Mouse (Mus musculus) thymus, postnatal 0 days (tissue): ENCODE results near the gene Pidd1. TPM values are rescaled to one million over a fixed set of nuclear protein-coding genes. Genes with fewer than 3 reads are reported as not detected.
A peak's percentile ranks its signal among the peaks of the same experiment; 100 is the strongest.

Source experiments
- DNase-seq: peaks from one replicate; pipeline ENCODE4 v3.0.0-alpha.2; 2015; ENCODE audit warnings: low spot score
- polyA plus RNA-seq: library from polyadenylated mRNA; unstranded; fragments of >200 nt; fragmentation: Nextera tagmentation; extraction: Ambion mirVana; gene quantifications from 2 replicates; pipeline ENCODE4 v1.2.1, GENCODE M21; 2015

Pidd1 gene
- polyA plus RNA-seq, 1 experiment from 2014 or later: 13.2 TPM

DNA sequence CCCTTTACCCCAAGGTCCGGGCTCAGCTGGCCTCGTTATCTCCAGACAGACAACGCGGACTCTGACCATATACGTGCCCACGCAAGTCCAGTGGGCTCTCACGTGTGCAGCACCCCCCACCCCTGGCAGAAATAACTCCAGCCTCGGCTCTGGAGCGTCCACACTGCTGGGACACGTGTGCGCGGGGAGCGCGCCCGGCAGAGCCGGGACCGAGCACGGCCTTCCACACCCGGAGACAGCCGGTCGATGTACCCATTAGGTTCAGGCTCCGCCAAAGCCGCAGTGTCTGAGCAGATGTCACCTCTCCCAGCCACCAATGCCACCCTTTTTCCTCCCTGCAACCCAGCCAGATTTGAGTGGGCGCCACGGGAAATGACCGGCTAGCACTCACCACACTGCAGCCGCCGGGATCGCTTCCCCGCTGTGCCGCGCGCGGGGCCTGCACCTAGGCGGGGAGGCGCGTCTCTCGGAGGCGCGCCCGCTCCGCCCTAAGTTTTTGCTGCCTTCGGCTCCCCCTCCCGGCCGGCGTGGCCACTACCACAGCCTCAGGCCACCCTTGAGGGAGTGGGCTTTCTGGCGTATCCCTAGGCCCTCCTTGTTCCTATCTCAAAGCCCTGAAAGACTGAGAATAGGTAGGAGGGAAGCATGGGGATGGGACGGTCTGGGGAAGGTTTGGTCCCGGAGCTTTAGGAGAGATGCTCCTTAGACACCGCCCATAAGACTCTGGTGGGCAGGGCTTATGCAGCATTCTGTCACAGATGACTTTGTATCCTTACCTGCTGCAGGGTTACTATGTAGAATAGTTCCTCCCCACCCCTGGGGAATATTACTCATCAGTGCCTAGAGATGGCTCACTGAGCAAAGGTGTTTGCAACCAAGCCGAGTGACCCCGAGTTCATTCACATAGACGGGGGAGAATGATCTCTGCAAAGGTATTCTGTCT is 6.4 kb downstream of the Pidd1 start, which contains the start of gene Slc25a22:
TSS of gene Slc25a22 (minus strand) at position 715 of the 943 bp plus-strand sequence.
- peak; percentile 85 for DNase-seq

DNA sequence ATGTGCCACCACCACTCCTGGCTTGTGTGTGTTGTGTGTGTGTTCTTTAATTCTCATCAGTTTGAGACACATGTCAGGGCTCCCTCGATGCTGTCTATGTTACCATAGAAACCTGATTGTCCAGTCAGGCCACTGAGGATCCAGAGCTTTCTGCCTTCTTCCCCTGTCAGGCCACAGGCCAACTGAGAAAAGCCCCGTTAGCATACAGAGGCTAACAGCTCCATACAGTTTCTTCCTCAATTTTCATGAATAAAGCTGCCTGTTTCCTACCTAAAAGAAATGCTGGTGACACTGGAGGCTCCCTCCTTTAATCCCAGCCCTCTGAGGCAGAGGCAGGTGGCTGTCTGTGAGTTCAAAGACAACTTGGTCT is 7.3 kb downstream of the Pidd1 start:
- no peak for DNase-seq

DNA sequence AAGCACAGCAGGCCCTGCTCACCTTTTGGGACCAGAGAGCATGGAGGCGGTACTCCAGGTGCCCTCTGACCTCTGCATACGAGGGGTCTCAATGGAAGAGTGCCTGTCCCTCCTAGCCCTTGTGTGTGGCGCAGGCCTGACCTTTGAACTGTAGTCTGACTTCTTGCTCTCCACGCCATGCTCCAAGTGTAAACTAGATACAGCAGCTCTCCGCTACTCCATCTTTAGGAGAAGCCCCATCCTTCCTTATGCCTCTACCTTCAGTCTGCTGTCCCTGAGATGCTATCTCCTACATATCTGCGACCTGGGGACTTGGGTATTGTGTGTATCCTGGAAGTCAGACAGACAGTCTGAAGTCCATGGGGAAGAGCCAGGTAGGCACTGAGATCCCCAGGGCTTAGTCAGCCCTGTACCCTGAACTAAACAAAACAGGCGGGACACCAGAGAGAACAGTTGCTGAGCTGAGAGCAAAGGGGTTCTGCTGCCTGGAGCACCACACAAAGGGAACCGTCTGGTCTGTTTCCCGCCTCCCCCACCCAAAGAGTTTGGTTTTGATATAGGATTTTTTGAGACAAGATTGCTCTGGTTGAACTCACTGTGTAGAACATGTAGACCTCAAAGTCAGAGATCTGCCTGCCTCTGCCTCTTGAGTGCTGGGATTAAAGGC is 7.8 kb downstream of the Pidd1 start:
- no peak for DNase-seq

DNA sequence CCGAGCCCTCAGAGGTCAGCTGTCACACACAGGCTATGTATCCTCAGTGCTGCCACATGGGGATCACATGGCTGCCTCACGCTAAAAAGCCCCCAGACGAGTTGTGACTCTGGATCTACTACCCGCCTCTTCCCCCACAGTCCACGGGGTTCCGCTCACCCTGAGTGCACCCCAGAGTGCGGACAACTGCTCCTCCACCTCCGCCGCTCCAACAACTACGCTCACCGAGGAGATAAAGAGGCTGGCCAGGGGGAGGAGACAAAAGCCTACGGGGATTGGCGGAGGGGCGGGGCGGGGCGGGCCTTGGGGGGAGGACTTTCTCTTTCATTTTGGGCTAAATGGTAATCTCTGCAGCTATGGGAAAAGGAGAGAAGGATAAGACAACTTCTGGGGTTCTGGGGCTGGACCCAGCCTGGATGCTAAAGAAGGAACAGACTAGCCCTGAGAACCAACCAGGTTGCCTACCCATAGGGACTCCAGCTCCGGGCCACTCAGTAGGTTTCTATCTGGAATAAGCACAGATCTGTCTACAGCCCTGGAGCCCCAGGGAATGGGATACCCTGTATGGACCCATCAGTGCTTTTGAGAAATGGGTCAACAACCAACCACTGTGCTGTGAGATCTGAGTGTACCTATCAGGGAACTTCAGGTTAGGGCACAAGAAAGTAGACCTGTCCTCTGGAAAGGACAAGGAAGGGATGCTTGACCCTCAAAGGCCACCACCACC is 8.5 kb downstream of the Pidd1 start:
- DNase-seq: peak; percentile 67

DNA sequence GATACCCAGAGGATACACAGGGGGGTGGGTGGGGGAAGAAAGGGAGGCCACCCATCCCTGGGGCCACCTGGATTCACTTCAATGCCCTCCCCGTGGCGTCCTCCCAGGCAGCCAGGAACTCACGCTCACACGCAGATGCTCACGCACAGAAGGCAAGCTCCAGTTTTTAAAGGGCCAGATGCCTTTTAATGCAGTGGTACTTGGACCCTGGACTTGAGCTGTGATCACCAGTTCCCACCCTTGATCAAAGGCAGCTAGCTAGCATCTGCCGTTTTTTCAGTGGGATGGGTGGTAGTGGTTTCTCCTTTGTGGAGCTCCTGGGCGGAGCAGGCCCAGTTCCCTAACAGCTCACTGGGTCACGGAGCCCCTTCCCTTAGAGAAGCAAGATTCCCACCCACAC is 9.4 kb downstream of the Pidd1 start:
- peak; percentile 59 for DNase-seq

GRCm38 (mm10) chr7:141433517-141434400 is 10.1 kb downstream of the Pidd1 start:
- no peak for DNase-seq

GRCm38 (mm10) chr7:141432741-141433516 is 10.9 kb downstream of the Pidd1 start:
- no peak for DNase-seq

DNA sequence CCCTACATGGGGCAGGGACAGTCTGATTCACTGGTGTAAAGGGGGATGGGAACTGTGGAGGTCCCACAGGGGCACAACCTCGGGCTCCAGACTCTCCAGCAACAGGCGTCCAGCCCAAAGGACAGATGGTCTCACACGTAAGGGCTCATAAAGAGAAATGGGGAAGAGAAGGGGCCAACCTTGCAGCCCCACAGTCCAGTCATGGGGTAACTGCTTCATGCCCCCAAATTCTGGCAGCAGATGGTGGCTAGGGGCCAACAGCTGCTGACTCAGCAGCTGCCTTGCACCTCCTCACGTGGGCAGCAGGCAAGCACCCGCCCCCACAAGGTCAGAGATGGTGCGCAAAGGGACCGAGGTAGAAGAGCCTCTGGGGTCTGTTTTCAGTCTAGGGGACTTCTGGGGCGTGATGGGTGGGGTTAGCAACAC is 11.6 kb downstream of the Pidd1 start:
- DNase-seq: no peak

DNA sequence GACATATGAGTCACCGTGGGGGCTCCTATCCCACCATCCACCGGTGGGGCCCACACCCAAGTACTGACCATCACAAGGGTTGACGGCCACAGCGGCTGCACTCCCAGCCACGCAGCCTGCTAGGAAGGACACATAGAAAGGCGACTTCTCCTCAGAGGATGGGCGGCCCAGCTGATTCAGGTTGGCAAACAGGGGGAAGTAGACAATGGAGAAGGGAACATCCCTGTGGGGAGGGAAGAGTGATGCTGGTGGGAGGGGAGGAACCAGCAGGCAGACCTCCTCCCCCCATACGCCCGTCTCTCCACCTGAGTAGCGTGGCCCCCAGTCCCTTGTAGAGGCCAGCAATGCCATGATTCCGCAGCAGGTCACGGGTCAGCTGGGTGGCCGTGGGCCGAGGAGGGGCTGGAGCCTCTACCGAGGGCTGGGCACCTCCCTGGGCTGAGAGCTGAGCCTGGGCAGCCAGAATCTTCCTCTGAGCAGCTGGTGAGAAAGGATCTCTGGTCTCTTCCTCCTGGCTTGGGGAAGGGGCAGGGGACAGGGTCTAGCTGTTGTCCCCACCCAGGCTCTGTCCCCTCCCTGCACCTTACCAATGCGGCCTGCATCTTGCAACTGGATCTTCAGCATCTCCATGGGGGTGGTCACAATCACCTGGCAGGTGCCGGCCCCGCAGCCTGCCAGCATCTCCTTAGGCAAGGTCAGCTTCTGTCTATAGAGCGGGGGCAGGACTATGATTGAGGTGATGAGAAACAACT is 12.2 kb downstream of the Pidd1 start:
- DNase-seq: no peak

DNA sequence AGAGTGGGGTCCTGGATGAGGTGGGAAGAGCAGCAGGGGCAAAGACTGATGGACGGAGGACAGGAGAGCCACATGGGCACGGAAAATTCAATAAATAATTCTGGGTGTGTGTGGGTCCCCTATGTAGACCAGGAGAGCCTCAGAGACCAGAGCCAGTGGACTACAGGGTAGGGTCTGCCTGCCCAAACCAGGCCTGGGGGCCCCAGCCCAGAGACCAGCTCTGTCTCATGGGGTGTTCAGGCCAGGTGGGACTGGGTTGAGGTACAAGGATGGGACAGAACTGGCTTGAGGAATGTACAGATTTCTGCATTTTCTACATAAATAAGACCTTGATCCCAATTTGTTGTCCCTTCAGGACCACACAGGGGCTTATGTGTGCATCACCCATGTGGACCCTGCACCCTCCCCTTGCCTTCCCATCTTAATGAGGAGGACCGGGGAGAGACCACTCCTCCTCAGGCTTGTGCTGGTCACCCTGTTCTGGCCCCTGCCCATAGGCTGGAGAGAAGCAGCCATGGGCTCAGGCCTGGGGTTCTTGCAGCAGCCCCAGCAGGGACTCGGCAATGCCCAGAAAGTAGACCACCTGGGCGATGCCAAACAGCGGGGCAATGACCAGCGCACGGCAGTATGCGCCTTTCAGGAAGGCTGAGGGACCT is 13.1 kb downstream of the Pidd1 start:
- DNase-seq: no peak

GRCm38 (mm10) chr7:141429840-141430584 is 13.8 kb downstream of the Pidd1 start:
- DNase-seq: no peak

DNA sequence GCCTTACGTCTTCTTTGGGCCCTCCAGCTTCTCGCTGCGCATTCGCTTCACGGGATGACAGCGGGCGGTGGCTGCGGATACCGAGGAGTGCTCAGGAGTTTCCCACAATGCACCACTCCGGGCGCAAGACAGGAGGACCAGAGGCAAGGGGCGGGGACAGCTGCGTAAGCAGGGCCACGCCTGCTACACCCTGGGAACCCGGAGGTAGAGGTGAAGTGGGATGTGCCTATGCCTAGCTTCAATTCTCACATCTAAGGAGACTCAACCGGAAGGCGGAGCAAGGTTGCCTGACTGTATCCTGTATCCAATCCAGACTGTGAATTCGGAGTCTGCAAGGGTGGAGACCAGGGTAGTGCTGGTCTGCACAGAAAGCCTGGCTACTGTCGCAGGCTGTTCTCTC is 14.5 kb downstream of the Pidd1 start, which contains the start of gene Cend1:
TSS of gene Cend1 (minus strand) at position 182 of the 400 bp plus-strand sequence.
- peak; percentile 38 for DNase-seq

DNA sequence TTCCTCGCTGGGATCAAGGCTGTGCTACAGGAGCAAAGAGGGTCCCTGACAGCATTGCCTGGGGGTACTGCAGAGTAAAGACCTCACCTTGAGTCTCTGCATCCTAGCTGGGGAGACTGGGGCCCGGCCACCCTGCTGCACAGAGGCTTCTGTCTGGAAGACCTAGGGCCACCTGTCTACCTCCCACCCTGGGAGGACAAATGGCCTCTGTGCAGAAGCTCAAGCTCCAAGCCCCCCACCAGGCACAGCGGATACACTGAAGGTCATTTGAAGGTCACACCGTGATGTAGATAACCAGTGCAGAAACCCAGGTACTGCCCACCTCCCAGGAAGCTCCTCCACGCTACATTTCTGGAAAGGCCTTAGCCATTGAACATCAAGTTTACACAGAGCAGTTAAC is 15.1 kb downstream of the Pidd1 start:
- no peak for DNase-seq

GRCm38 (mm10) chr7:141426948-141427730 is 16.7 kb downstream of the Pidd1 start:
- no peak for DNase-seq

- no peak for DNase-seq
Measured at GRCm38 (mm10) chr7:141423811-141424210, 20.0 kb downstream of the Pidd1 start.

GRCm38 (mm10) chr7:141420030-141420702 is 23.7 kb downstream of the Pidd1 start:
- DNase-seq: no peak
